8 mouse cellular contexts compared by ENCODE assay signal in the genomic region with DNA sequence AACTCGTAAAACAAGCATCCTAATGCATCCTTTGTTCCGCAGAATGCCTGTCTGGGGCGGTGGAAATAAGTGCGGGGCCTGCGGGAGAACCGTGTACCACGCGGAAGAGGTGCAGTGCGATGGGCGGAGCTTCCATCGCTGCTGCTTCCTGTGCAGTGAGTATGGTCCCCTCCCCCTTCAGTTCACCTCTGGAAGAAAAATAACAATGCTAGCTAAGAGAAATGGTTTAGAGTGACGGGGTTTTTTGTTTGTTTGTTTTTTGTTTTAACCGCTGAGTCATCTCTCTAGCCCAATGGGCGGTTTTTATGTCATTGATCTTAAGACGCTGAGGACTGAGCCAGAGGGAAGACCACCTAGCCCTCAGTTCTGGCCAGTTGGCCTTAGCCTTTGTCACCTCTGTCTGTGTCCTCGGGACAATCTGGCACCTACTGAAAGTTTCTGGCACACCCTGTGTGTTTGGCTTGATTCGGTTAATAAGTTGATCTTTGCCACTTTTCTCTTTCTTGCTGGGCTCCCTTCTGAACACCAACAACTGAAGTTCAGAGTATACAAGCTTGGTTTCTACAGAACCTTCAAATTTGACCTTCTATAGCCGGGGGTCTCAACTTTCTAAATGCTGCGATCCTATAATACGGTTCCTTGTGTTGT. TPM values are rescaled to one million over a fixed set of nuclear protein-coding genes. Genes with fewer than 3 reads are reported as not detected.
DNase-seq lines count a peak whose midpoint lies in the region; ATAC-seq and TF ChIP-seq lines count a peak whose summit lies in the region.

No protein-coding gene starts in this region.

- H3K4me3 ChIP-seq in intestine, embryonic 14.5 days (ENCODE audit: low read depth, low read length) = no peak overlapping the region
- H3K4me3 ChIP-seq in intestine, embryonic 16.5 days (ENCODE audit: low read length) = no peak overlapping the region
- H3K4me3 ChIP-seq in small intestine, adult 2 months (ENCODE audit: low read depth, low read length) = peak overlapping the region; percentile 36
- no peak overlapping the region for H3K4me3 ChIP-seq in cerebellum, adult 2 months (replicated peaks; ENCODE audit: insufficient read depth, low read depth, low read length)

- no peaks in the 10 kb centered on the region for H3K9me3 ChIP-seq in intestine, embryonic 14.5 days (ENCODE audit: control insufficient read depth, low read length)
- no peaks in the 10 kb centered on the region for H3K9me3 ChIP-seq in intestine, embryonic 16.5 days (ENCODE audit: control insufficient read depth, low read length)

- DNase-seq in intestine, embryonic 14.5 days (ENCODE audit: low spot score) = no peak
- peak; percentile 66 for DNase-seq in embryo, embryonic 10.5 days (ENCODE audit: low spot score)
- peak; percentile 87 for DNase-seq in induced T-regulatory cell, adult 2 months (ENCODE audit: low read depth)
- peak; percentile 35 for DNase-seq in lung, postnatal 10 days
- no peak for DNase-seq in cerebellum, adult 2 months
- DNase-seq in adrenal gland, postnatal 4 days (ENCODE audit: low spot score in 2 of 2) = no peak

- no peak overlapping the region for H3K9ac ChIP-seq in intestine, embryonic 14.5 days (ENCODE audit: low read length)
- no peak overlapping the region for H3K9ac ChIP-seq in intestine, embryonic 16.5 days (ENCODE audit: low read depth, low read length)

- peak overlapping the region; percentile 2; the same call in 1 of the 2 replicates for H3K27ac ChIP-seq in intestine, embryonic 14.5 days (ENCODE audit: low read depth)
- H3K27ac ChIP-seq in intestine, embryonic 16.5 days (ENCODE audit: low read length) = no peak overlapping the region
- H3K27ac ChIP-seq in small intestine, adult 2 months (ENCODE audit: insufficient read depth, low read depth, low read length) = no peak overlapping the region
- no peak overlapping the region for H3K27ac ChIP-seq in cerebellum, adult 2 months (ENCODE audit: insufficient read depth, low read length)

- TF ChIP-seq CTCF in small intestine, adult 2 months (IDR thresholded peaks at IDR 0.05; ENCODE audit: extremely low read depth, insufficient read length, insufficient replicate concordance, low read depth, low read length) = no peak
- TF ChIP-seq CTCF in cerebellum, adult 2 months (IDR thresholded peaks at IDR 0.05; ENCODE audit: borderline replicate concordance, insufficient read depth, low read depth, low read length) = no peak

- H3K27me3 ChIP-seq in intestine, embryonic 14.5 days (replicated peaks; ENCODE audit: control insufficient read depth, insufficient read depth, low read length) = no peaks in the 10 kb centered on the region
- H3K27me3 ChIP-seq in intestine, embryonic 16.5 days (replicated peaks; ENCODE audit: control insufficient read depth, insufficient read depth, low read length) = no peaks in the 10 kb centered on the region
- no peaks in the 10 kb centered on the region for H3K27me3 ChIP-seq in small intestine, adult 2 months (ENCODE audit: control insufficient read depth, insufficient read depth, low read length)
- no peaks in the 10 kb centered on the region for H3K27me3 ChIP-seq in cerebellum, adult 2 months (ENCODE audit: control insufficient read depth, insufficient read depth, low read length)

- peak overlapping the region; percentile 28 for H3K4me2 ChIP-seq in intestine, embryonic 14.5 days (ENCODE audit: low read length)
- no peak overlapping the region for H3K4me2 ChIP-seq in intestine, embryonic 16.5 days (ENCODE audit: low read depth, low read length)

- no peak; the same call in 1 of the 2 replicates for ATAC-seq in intestine, embryonic 14.5 days (replicated peaks; ENCODE audit: low FRiP score, low TSS enrichment, low read depth)
- ATAC-seq in intestine, embryonic 16.5 days = no peak

- no peak for TF ChIP-seq POLR2A in small intestine, adult 2 months (IDR thresholded peaks at IDR 0.05; ENCODE audit: low read depth, low read length)
- TF ChIP-seq POLR2A in cerebellum, adult 2 months (IDR thresholded peaks at IDR 0.05; ENCODE audit: borderline replicate concordance, insufficient read depth, low read length) = no peak

- 62% methylated on average over 20 of the region's 20 CpGs for WGBS in intestine, embryonic 14.5 days
- 67% methylated on average over 20 of the region's 20 CpGs for WGBS in intestine, embryonic 16.5 days
- WGBS in small intestine, adult 2 months = 77% methylated on average over 20 of the region's 20 CpGs
- 71% methylated on average over 20 of the region's 20 CpGs for WGBS in cerebellum, adult 2 months

- H3K36me3 ChIP-seq in intestine, embryonic 14.5 days (ENCODE audit: control insufficient read depth, insufficient read depth, low read length) = peaks cover 24% of the 10 kb centered on the region
- H3K36me3 ChIP-seq in intestine, embryonic 16.5 days (ENCODE audit: control insufficient read depth, insufficient read depth, low read length) = peaks cover 2% of the 10 kb centered on the region; the same call in 1 of the 2 replicates
- H3K36me3 ChIP-seq in small intestine, adult 2 months (ENCODE audit: control insufficient read depth, insufficient read depth, low read length) = peaks cover 5% of the 10 kb centered on the region

- peaks cover 34% of the 10 kb centered on the region for H3K4me1 ChIP-seq in intestine, embryonic 14.5 days (replicated peaks; ENCODE audit: control insufficient read depth, insufficient read depth, low read length)
- peaks cover 20% of the 10 kb centered on the region for H3K4me1 ChIP-seq in intestine, embryonic 16.5 days (ENCODE audit: control insufficient read depth, insufficient read depth, low read length)
- H3K4me1 ChIP-seq in small intestine, adult 2 months (ENCODE audit: control insufficient read depth, insufficient read depth, insufficient read length, low read length) = peaks cover 12% of the 10 kb centered on the region
- peaks cover 9% of the 10 kb centered on the region for H3K4me1 ChIP-seq in cerebellum, adult 2 months (ENCODE audit: control insufficient read depth, insufficient read depth, low read length)

RNA-seq across cellular contexts. Expression of a gene that starts 12.4 kb away (rescaled TPM):
- polyA plus RNA-seq in intestine, embryonic 14.5 days (2014; fragmentation: Nextera tagmentation; extraction: Ambion mirVana) = 266 and 283 TPM in 2 replicates
- polyA plus RNA-seq in intestine, embryonic 16.5 days (2015; fragmentation: Nextera tagmentation; extraction: Ambion mirVana) = 236 and 254 TPM in 2 replicates
- polyA plus RNA-seq in small intestine, adult 2 months (2012; rRNA removed) = 19.2 and 44.9 TPM in 2 replicates
- polyA plus RNA-seq in cerebellum, adult 2 months (2012; rRNA removed) = 14.1 and 14.3 TPM in 2 replicates
- total RNA-seq in adrenal gland, postnatal 4 days (2021) = 100 to 1,000 TPM; 160 to 188 TPM

Comparison
In these comparisons a context has a peak if more than half of its experiments do, and no peak if none do; other contexts are left out.
1. DNase-seq: peak in embryo, embryonic 10.5 days (single experiment), induced T-regulatory cell, adult 2 months (single experiment) and lung, postnatal 10 days (single experiment); none in intestine, embryonic 14.5 days (single experiment), cerebellum, adult 2 months (0 of 2) and adrenal gland, postnatal 4 days (0 of 2).